ENCODE assay signal across 9 mouse cellular contexts in the genomic region with DNA sequence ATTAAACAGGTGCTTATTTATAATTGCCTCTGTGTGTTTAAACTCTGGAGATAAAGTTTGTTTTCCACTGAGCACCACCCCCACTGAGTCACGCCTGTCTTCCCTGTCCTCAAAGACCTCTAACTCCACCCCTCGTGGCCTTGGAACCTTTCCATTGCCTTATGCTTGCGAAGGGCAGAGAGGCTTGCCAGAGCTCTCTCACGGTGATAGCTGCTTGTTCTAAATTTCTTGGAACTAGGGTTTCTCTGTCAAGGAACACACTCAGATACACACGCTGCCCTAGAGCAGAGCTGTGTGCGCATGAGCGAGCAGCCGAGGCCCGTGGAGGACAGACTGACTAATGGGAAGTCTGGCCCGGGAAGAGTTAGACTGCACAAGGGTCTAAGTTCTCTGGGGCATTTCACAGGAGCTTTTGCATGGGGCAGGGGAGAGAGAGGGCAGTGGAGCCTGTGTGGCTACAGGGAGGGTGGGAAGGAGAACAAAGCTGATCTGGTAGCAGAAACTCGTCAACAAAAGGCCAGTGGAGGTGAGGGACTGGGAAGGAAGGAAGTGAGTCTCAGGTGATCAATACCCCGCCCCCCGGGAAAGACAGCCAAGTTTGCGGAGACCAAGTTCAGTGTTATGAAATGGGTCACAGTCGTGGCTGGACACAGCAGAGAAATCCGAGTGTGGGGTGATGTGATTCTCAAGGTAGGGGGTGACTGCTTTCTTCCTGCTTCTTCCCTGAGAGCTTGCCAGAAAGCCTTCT. TPM values are rescaled to one million over a fixed set of nuclear protein-coding genes. Genes with fewer than 3 reads are reported as not detected.
DNase-seq lines count a peak whose midpoint lies in the region; ATAC-seq lines count a peak whose summit lies in the region.
"Had no signal": no experiment of that assay in that cellular context is flagged by ENCODE, and none has a peak within 500 bp of the region (broad histone marks: within the 10 kb centered on the region; RNA-seq: fewer than 3 reads in every experiment).

No protein-coding gene starts in this region.

- no peak overlapping the region for H3K4me2 ChIP-seq in hindbrain, embryonic 16.5 days (ENCODE audit: low read length)
- H3K4me2 ChIP-seq in hindbrain, embryonic 13.5 days: no peak overlapping the region
- peak overlapping the region; percentile 42 for H3K4me2 ChIP-seq in intestine, embryonic 16.5 days (ENCODE audit: low read depth, low read length)
- no peak overlapping the region for H3K4me2 ChIP-seq in midbrain, embryonic 14.5 days (ENCODE audit: low read length)
- H3K4me2 ChIP-seq: midbrain, embryonic 12.5 days had no signal

- peak; percentile 48 for DNase-seq in ZHBTc4 (ENCODE audit: low read depth, low spot score)
- DNase-seq in gastrocnemius, adult 18-20 months (ENCODE audit: low spot score): peak; percentile 90
- peak; percentile 64 to 76 for DNase-seq in lung, postnatal 4 days
- DNase-seq in thymus, postnatal 4 days: no peak
- DNase-seq in midbrain, embryonic 14.5 days: no peak

- 55% methylated on average over 16 of the region's 16 CpGs for WGBS in hindbrain, embryonic 16.5 days
- 62% methylated on average over 16 of the region's 16 CpGs for WGBS in hindbrain, embryonic 13.5 days
- WGBS in intestine, embryonic 16.5 days: 45% methylated on average over 16 of the region's 16 CpGs
- 52% methylated on average over 16 of the region's 16 CpGs for WGBS in midbrain, embryonic 14.5 days

- ATAC-seq in hindbrain, embryonic 16.5 days: 0 out of 2 replicates have a peak, but pooled peaks have one; percentile 49
- ATAC-seq in hindbrain, embryonic 13.5 days (ENCODE audit: low FRiP score): no peak
- peak; percentile 87 for ATAC-seq in intestine, embryonic 16.5 days
- ATAC-seq in midbrain, embryonic 14.5 days (ENCODE audit: low FRiP score, low TSS enrichment): no peak

- H3K9me3 ChIP-seq in hindbrain, embryonic 16.5 days (ENCODE audit: control insufficient read depth, low read length): no peaks in the 10 kb centered on the region
- no peaks in the 10 kb centered on the region for H3K9me3 ChIP-seq in hindbrain, embryonic 13.5 days
- H3K9me3 ChIP-seq in intestine, embryonic 16.5 days (ENCODE audit: control insufficient read depth, low read length): no peaks in the 10 kb centered on the region
- no peaks in the 10 kb centered on the region for H3K9me3 ChIP-seq in midbrain, embryonic 14.5 days (ENCODE audit: control insufficient read depth, low read length)
- H3K9me3 ChIP-seq: midbrain, embryonic 12.5 days had no signal

- H3K4me3 ChIP-seq in hindbrain, embryonic 16.5 days (ENCODE audit: low read length): no peak overlapping the region
- H3K4me3 ChIP-seq in hindbrain, embryonic 13.5 days: no peak overlapping the region
- no peak overlapping the region; the same call in 1 of the 2 replicates for H3K4me3 ChIP-seq in intestine, embryonic 16.5 days (ENCODE audit: low read length)
- H3K4me3 ChIP-seq in midbrain, embryonic 14.5 days (replicated peaks; ENCODE audit: low read depth, low read length): no peak overlapping the region
- H3K4me3 ChIP-seq: midbrain, embryonic 12.5 days had no signal

- H3K4me1 ChIP-seq in hindbrain, embryonic 16.5 days (ENCODE audit: control insufficient read depth, insufficient read depth, low read depth, low read length): peaks cover 5% of the 10 kb centered on the region
- peaks cover 11% of the 10 kb centered on the region for H3K4me1 ChIP-seq in hindbrain, embryonic 13.5 days (replicated peaks)
- H3K4me1 ChIP-seq in intestine, embryonic 16.5 days (ENCODE audit: control insufficient read depth, insufficient read depth, low read length): peaks cover 7% of the 10 kb centered on the region; the same call in 1 of the 2 replicates
- no peaks in the 10 kb centered on the region for H3K4me1 ChIP-seq in midbrain, embryonic 14.5 days (ENCODE audit: control insufficient read depth, insufficient read depth, low read length)

- H3K27ac ChIP-seq in hindbrain, embryonic 16.5 days (ENCODE audit: low read depth, low read length): no peak overlapping the region
- H3K27ac ChIP-seq in hindbrain, embryonic 13.5 days: no peak overlapping the region
- peak overlapping the region; percentile 90 for H3K27ac ChIP-seq in intestine, embryonic 16.5 days (ENCODE audit: low read length)
- H3K27ac ChIP-seq in midbrain, embryonic 14.5 days (replicated peaks; ENCODE audit: low read depth, low read length): no peak overlapping the region
- H3K27ac ChIP-seq: midbrain, embryonic 12.5 days had no signal

- no peaks in the 10 kb centered on the region for H3K36me3 ChIP-seq in hindbrain, embryonic 16.5 days (ENCODE audit: control insufficient read depth, insufficient read depth, low read length)
- no peaks in the 10 kb centered on the region for H3K36me3 ChIP-seq in hindbrain, embryonic 13.5 days
- H3K36me3 ChIP-seq in intestine, embryonic 16.5 days (ENCODE audit: control insufficient read depth, insufficient read depth, low read length): no peaks in the 10 kb centered on the region
- no peaks in the 10 kb centered on the region for H3K36me3 ChIP-seq in midbrain, embryonic 14.5 days (ENCODE audit: control insufficient read depth, insufficient read depth, low read length)
- H3K36me3 ChIP-seq: midbrain, embryonic 12.5 days had no signal

- no peaks in the 10 kb centered on the region for H3K27me3 ChIP-seq in hindbrain, embryonic 16.5 days (replicated peaks; ENCODE audit: control insufficient read depth, insufficient read depth, low read length)
- H3K27me3 ChIP-seq in hindbrain, embryonic 13.5 days: no peaks in the 10 kb centered on the region
- H3K27me3 ChIP-seq in intestine, embryonic 16.5 days (replicated peaks; ENCODE audit: control insufficient read depth, insufficient read depth, low read length): no peaks in the 10 kb centered on the region
- H3K27me3 ChIP-seq in midbrain, embryonic 14.5 days (ENCODE audit: control insufficient read depth, insufficient read depth, low read length): no peaks in the 10 kb centered on the region
- H3K27me3 ChIP-seq: midbrain, embryonic 12.5 days had no signal

- no peak overlapping the region for H3K9ac ChIP-seq in hindbrain, embryonic 16.5 days (ENCODE audit: low read depth, low read length)
- no peak overlapping the region for H3K9ac ChIP-seq in hindbrain, embryonic 13.5 days
- H3K9ac ChIP-seq in intestine, embryonic 16.5 days (ENCODE audit: low read depth, low read length): peak overlapping the region; percentile 48
- no peak overlapping the region for H3K9ac ChIP-seq in midbrain, embryonic 14.5 days (replicated peaks; ENCODE audit: low read length)
- H3K9ac ChIP-seq: midbrain, embryonic 12.5 days had no signal

RNA-seq across cellular contexts. Expression of gene Zfp622, which starts 51.1 kb away (rescaled TPM):
- 26.8 and 31.1 TPM in 2 replicates for polyA plus RNA-seq in hindbrain, embryonic 16.5 days (2015; fragmentation: Nextera tagmentation; extraction: Ambion mirVana)
- polyA plus RNA-seq in hindbrain, embryonic 13.5 days (2015; fragmentation: Nextera tagmentation; extraction: Ambion mirVana): 34.5 and 35.9 TPM in 2 replicates
- 10 to 100 TPM; 24.0 to 24.5 TPM for total RNA-seq in gastrocnemius, adult 18-20 months (2021)
- 22.3 and 25.0 TPM in 2 replicates for polyA plus RNA-seq in intestine, embryonic 16.5 days (2015; fragmentation: Nextera tagmentation; extraction: Ambion mirVana)
- polyA plus RNA-seq in midbrain, embryonic 14.5 days (2014; fragmentation: Nextera tagmentation; extraction: Ambion mirVana): 30.2 and 37.0 TPM in 2 replicates

Comparison
In these comparisons a context has a peak if more than half of its experiments do, and no peak if none do; other contexts are left out.
1. ATAC-seq: peak in hindbrain, embryonic 16.5 days (single experiment) and intestine, embryonic 16.5 days (single experiment); none in hindbrain, embryonic 13.5 days (single experiment) and midbrain, embryonic 14.5 days (single experiment).
2. DNase-seq: peak in ZHBTc4 (single experiment), gastrocnemius, adult 18-20 months (single experiment) and lung, postnatal 4 days (2 of 2); none in thymus, postnatal 4 days (single experiment) and midbrain, embryonic 14.5 days (single experiment).